ENCODE assay signal across 21 mouse cellular contexts in the genomic region with DNA sequence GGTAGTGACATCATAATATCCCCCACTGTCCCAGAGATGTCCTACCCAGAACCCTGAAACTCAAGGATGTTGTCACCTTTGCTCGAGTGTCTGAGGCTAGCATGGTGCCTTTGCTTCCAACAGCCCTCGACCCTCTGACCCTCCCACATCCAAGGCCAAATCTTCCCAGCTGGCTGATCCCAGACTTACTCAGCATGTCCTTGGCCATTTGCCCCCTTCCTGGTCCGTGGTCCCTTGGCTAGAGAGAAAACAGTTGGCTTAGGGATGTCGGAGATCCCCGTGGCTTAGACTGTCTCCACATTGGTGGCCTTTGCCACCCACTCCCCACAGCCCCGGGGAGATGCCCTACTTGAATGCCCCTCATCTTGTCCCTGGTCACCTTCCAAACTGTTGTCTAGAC. TPM values are rescaled to one million over a fixed set of nuclear protein-coding genes. Genes with fewer than 3 reads are reported as not detected.
"Had no signal": no experiment of that assay in that cellular context is flagged by ENCODE, and none has a peak within 500 bp of the region (broad histone marks: within the 10 kb centered on the region; RNA-seq: fewer than 3 reads in every experiment).

No protein-coding gene starts in this region.

- H3K4me1 ChIP-seq: lung, embryonic 15.5 days; midbrain, embryonic 13.5 days; midbrain, embryonic 15.5 days; neural tube, embryonic 12.5 days; stomach, embryonic 15.5 days had no signal

- H3K27me3 ChIP-seq: lung, embryonic 15.5 days; midbrain, embryonic 13.5 days; midbrain, embryonic 15.5 days; neural tube, embryonic 12.5 days; stomach, embryonic 15.5 days had no signal

- ATAC-seq: lung, postnatal 0 days; midbrain, embryonic 13.5 days; midbrain, embryonic 15.5 days had no signal

- DNase-seq: lung, adult 2 months; right cerebral cortex, postnatal 14 days; thymus, adult 2 months; thymus, postnatal 25 days; thymus, postnatal 4 days had no signal

- H3K4me3 ChIP-seq: lung, embryonic 15.5 days; megakaryocyte, embryonic 14.5 days; midbrain, embryonic 13.5 days; midbrain, embryonic 15.5 days; neural tube, embryonic 12.5 days; stomach, embryonic 15.5 days had no signal

- H3K4me2 ChIP-seq: lung, embryonic 15.5 days; midbrain, embryonic 11.5 days; midbrain, embryonic 13.5 days; midbrain, embryonic 15.5 days; neural tube, embryonic 12.5 days; stomach, embryonic 15.5 days had no signal

- H3K36me3 ChIP-seq: lung, embryonic 15.5 days; midbrain, embryonic 13.5 days; midbrain, embryonic 15.5 days; neural tube, embryonic 12.5 days; stomach, embryonic 15.5 days had no signal

- H3K9me3 ChIP-seq: lung, embryonic 15.5 days; megakaryocyte, embryonic 14.5 days; midbrain, embryonic 13.5 days; midbrain, embryonic 15.5 days; neural tube, embryonic 12.5 days; stomach, embryonic 15.5 days had no signal

- H3K27ac ChIP-seq: lung, embryonic 15.5 days; macrophage; midbrain, embryonic 13.5 days; midbrain, embryonic 15.5 days; neural tube, embryonic 12.5 days; stomach, embryonic 15.5 days; stomach, postnatal 0 days had no signal

- H3K9ac ChIP-seq: lung, embryonic 15.5 days; midbrain, embryonic 13.5 days; midbrain, embryonic 15.5 days; neural tube, embryonic 12.5 days; stomach, embryonic 15.5 days had no signal

RNA-seq across cellular contexts. Expression of a gene that starts 4.1 kb away (rescaled TPM):
- total RNA-seq: midbrain, postnatal 0 days; monocyte, adult 5-6 weeks; neutrophil, adult 5-6 weeks had no signal
- polyA plus RNA-seq: lung, adult 2 months; lung, postnatal 0 days; macrophage; midbrain, embryonic 11.5 days; midbrain, embryonic 13.5 days; midbrain, embryonic 15.5 days; midbrain, postnatal 0 days; neural tube, embryonic 12.5 days; neural tube, embryonic 14.5 days; spleen, adult 2 months; stomach, postnatal 0 days; urinary bladder, adult 2 months had no signal
